Mouse (Mus musculus): ENCODE measurements around the gene Eme2.

DNA sequence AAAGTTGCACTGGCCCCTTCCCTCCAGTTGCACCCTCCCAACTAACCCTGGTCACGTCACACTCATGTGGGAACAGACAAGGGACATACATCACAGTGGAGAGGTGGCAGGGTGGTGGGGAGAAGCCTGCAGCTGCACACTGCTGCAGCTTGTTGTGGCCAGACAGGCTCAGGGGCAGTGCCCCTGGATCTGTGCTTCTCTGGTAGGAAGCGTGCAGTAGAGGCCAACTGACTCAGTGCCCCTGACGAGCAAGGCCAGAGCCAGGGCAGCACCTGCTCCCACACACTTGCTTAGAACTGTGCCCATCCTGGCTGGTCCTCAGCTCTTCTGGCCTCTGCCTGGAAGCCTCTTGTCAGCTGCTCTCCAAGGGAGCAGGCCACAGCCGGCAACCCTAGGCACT, 2.7 kb upstream of the Eme2 start:
- no peak for TF ChIP-seq CTCF (IDR thresholded peaks at IDR 0.05; ENCODE audit: control insufficient read depth, insufficient read depth, low read length)
- TF ChIP-seq POLR2A (IDR thresholded peaks at IDR 0.05; ENCODE audit: borderline replicate concordance, control insufficient read depth, low read depth, low read length) = no peak
